Mouse (Mus musculus): ENCODE data around the gene Gp1ba. TPM values are rescaled to one million over a fixed set of nuclear protein-coding genes. Genes with fewer than 3 reads are reported as not detected.

Gp1ba gene
- polyA plus RNA-seq, 1 experiment from 2014 or later = 0.15 TPM

- peaks cover 13% of the 10 kb centered on the region for H3K4me1 ChIP-seq
- WGBS = 78% methylated on average over 4 of the region's 4 CpGs
- no peak for ATAC-seq (ENCODE audit: insufficient number of reproducible peaks, insufficient read depth, low FRiP score, low TSS enrichment)
- no peaks in the 10 kb centered on the region for H3K9me3 ChIP-seq
- H3K4me3 ChIP-seq = no peak overlapping the region
- H3K27ac ChIP-seq = no peak overlapping the region
- H3K27me3 ChIP-seq = peaks cover 4% of the 10 kb centered on the region; the same call in 1 of the 2 replicates
- no peak overlapping the region for H3K9ac ChIP-seq
- H3K36me3 ChIP-seq = peaks cover 80% of the 10 kb centered on the region
- no peak overlapping the region for H3K4me2 ChIP-seq (replicated peaks)
Observed at GRCm38 (mm10) chr11:70610752-70611151, 28.2 kb upstream of the Gp1ba start.

GRCm38 (mm10) chr11:70612505-70612904, 26.4 kb upstream of the Gp1ba start:
- ATAC-seq (ENCODE audit: insufficient number of reproducible peaks, insufficient read depth, low FRiP score, low TSS enrichment) = no peak
- Histone ChIP-seq H3K27me3 (peaks cover 12% of the 10 kb centered on the region; the same call in 1 of the 2 replicates), H3K4me1 (peaks cover 15% of the 10 kb centered on the region), H3K9ac (no peak overlapping the region), H3K27ac (no peak overlapping the region), H3K4me3 (no peak overlapping the region), H3K36me3 (peaks cover 63% of the 10 kb centered on the region), H3K4me2 (replicated peaks) (no peak overlapping the region), H3K9me3 (no peaks in the 10 kb centered on the region)
- WGBS = 76% methylated on average over 7 of the region's 7 CpGs

GRCm38 (mm10) chr11:70615074-70615473, 23.8 kb upstream of the Gp1ba start:
- Histone ChIP-seq H3K27me3 (peaks cover 12% of the 10 kb centered on the region; the same call in 1 of the 2 replicates), H3K4me2 (replicated peaks) (peak overlapping the region; percentile 62), H3K9me3 (no peaks in the 10 kb centered on the region), H3K36me3 (peaks cover 37% of the 10 kb centered on the region), H3K9ac (peak overlapping the region; percentile 43), H3K27ac (peak overlapping the region; percentile 50; the same call in 1 of the 2 replicates), H3K4me1 (peaks cover 15% of the 10 kb centered on the region), H3K4me3 (peak overlapping the region; percentile 28)
- 1% methylated on average over 17 of the region's 17 CpGs for WGBS
- peak; percentile 53; the same call in 1 of the 2 replicates for ATAC-seq (ENCODE audit: insufficient number of reproducible peaks, insufficient read depth, low FRiP score, low TSS enrichment)

GRCm38 (mm10) chr11:70615516-70616093, 23.3 kb upstream of the Gp1ba start, which contains the start of gene 4930544D05Rik:
Gene 4930544D05Rik (plus strand): TSS chr11:70615848.
- no peaks in the 10 kb centered on the region for H3K9me3 ChIP-seq
- no peak for ATAC-seq (ENCODE audit: insufficient number of reproducible peaks, insufficient read depth, low FRiP score, low TSS enrichment)
- 13% methylated on average over 21 of the region's 21 CpGs for WGBS
- peaks cover 12% of the 10 kb centered on the region; the same call in 1 of the 2 replicates for H3K27me3 ChIP-seq
- H3K9ac ChIP-seq = peak within 1 kb of the TSS; percentile 43
- H3K4me2 ChIP-seq (replicated peaks) = peak within 1 kb of the TSS; percentile 62
- peak within 1 kb of the TSS; percentile 28 for H3K4me3 ChIP-seq
- peak within 1 kb of the TSS; percentile 50; the same call in 1 of the 2 replicates for H3K27ac ChIP-seq
- H3K36me3 ChIP-seq = peaks cover 32% of the 10 kb centered on the region
- H3K4me1 ChIP-seq = peaks cover 15% of the 10 kb centered on the region

DNA sequence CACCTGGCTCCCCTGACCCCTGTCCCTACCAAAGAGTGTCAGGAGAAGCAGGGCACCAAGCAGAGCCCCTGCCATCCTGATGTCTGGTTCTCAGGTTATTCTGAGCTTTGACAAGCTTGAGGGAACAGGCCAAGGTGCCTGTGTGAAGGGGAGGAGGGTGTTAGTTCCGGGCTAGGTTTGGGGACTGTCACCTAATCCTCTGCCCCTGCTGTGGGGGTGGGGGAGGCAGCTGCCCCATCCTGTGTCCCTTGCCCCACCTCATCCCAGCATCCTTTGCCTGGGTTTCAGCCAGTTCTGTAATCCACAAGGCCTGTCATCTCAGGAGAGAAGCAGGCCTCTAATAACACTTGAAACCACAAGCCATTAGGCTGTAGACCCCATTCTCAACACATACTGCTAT, 19.8 kb upstream of the Gp1ba start, which contains the start of gene Chrne:
Gene Chrne (minus strand): TSS at position 116 of the 400 bp plus-strand sequence.
- peaks cover 12% of the 10 kb centered on the region; the same call in 1 of the 2 replicates for H3K27me3 ChIP-seq
- no peak within 1 kb of the TSS for H3K9ac ChIP-seq
- no peak within 1 kb of the TSS for H3K27ac ChIP-seq
- H3K4me2 ChIP-seq (replicated peaks) = no peak within 1 kb of the TSS
- no peaks in the 10 kb centered on the region for H3K9me3 ChIP-seq
- H3K4me3 ChIP-seq = no peak within 1 kb of the TSS
- ATAC-seq (ENCODE audit: insufficient number of reproducible peaks, insufficient read depth, low FRiP score, low TSS enrichment) = no peak
- no peaks in the 10 kb centered on the region for H3K36me3 ChIP-seq
- H3K4me1 ChIP-seq = peaks cover 15% of the 10 kb centered on the region
- 35% methylated on average over 1 of the region's 1 CpGs for WGBS

DNA sequence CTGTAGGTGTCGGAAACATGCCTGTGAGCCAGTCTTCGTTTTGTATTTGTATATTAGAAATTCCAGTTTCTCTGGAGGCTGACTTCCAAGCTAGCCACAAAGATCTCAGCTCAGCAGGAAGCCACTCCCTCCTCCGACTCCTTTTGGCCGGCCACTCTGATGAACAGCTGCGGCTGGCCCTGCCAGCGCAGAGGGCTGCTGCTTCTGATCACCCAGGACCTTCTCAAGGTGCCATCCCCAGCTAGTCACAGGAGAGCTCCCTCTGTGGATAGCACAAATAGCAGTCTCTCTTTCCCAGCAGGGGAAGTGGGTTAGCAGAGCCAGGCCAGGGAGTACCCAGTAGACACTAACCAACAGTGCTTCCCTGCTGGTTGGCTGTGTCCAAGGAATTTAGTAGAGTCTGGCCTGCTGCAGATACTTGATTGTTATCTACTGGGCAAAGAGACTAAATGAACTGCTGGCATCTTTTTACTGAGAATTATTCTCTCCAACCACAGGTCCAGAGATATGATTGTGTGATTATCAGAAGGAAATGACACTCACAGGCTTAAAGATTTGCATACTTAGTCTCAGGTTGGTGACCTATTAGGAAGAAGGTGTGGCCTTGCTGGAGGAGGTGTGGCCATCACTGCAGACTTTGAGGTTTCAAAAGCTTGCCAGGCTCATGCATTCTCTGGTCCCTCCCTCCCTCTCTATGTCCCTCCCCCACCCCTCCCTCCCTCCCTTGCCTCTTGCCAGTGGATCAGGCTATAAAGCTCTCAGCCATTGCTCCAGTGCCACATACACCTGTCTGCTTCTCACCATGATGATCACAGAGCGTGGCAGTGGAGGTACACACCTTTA, 16.7 kb upstream of the Gp1ba start:
- H3K9me3 ChIP-seq = no peaks in the 10 kb centered on the region
- no peaks in the 10 kb centered on the region for H3K4me1 ChIP-seq
- no peak overlapping the region for H3K4me2 ChIP-seq (replicated peaks)
- no peak for ATAC-seq (ENCODE audit: insufficient number of reproducible peaks, insufficient read depth, low FRiP score, low TSS enrichment)
- H3K9ac ChIP-seq = no peak overlapping the region
- H3K36me3 ChIP-seq = no peaks in the 10 kb centered on the region
- no peaks in the 10 kb centered on the region for H3K27me3 ChIP-seq
- no peak overlapping the region for H3K4me3 ChIP-seq
- H3K27ac ChIP-seq = no peak overlapping the region
- WGBS = 50% methylated on average over 7 of the region's 7 CpGs

- Histone ChIP-seq H3K27me3 (no peaks in the 10 kb centered on the region), H3K4me3 (no peak overlapping the region)
Observed at GRCm38 (mm10) chr11:70623053-70623742, 15.7 kb upstream of the Gp1ba start.

DNA sequence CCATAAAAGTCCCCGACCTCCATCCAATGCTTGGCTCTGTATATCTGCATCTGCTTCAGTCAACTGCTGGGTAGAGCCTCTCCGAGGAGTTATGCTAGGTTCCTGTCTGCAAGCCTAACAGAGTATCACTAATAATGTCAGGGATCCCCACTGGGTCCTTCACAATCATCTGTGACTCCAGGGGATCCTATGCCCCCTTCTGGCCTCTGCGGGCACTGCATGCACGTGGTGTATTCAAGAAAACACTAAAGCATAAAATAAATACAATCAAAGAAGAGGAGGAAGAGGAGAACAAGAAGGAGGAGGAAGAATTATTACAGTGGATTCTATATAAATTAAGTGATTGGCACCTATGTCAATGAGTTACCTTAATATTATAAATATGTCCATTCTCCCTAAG, 13.4 kb upstream of the Gp1ba start:
- Histone ChIP-seq H3K4me2 (replicated peaks) (no peak overlapping the region), H3K4me1 (no peaks in the 10 kb centered on the region), H3K36me3 (no peaks in the 10 kb centered on the region), H3K9ac (no peak overlapping the region), H3K27ac (no peak overlapping the region), H3K4me3 (no peak overlapping the region), H3K27me3 (no peaks in the 10 kb centered on the region), H3K9me3 (no peaks in the 10 kb centered on the region)
- WGBS = 49% methylated on average over 4 of the region's 4 CpGs
- ATAC-seq (ENCODE audit: insufficient number of reproducible peaks, insufficient read depth, low FRiP score, low TSS enrichment) = no peak

More at GRCm38 (mm10) chr11:70623053-70623742, 15.7 kb upstream of the Gp1ba start:
- no peak for ATAC-seq (ENCODE audit: insufficient number of reproducible peaks, insufficient read depth, low FRiP score, low TSS enrichment)
- Histone ChIP-seq H3K27ac (no peak overlapping the region), H3K36me3 (no peaks in the 10 kb centered on the region), H3K4me1 (no peaks in the 10 kb centered on the region), H3K9ac (no peak overlapping the region), H3K4me2 (replicated peaks) (no peak overlapping the region), H3K9me3 (no peaks in the 10 kb centered on the region)
- 85% methylated on average over 10 of the region's 10 CpGs for WGBS

GRCm38 (mm10) chr11:70626877-70627276, 12.0 kb upstream of the Gp1ba start:
- Histone ChIP-seq H3K4me3 (no peak overlapping the region), H3K4me1 (no peaks in the 10 kb centered on the region), H3K9me3 (no peaks in the 10 kb centered on the region), H3K27ac (no peak overlapping the region), H3K36me3 (no peaks in the 10 kb centered on the region), H3K4me2 (replicated peaks) (no peak overlapping the region), H3K9ac (no peak overlapping the region), H3K27me3 (no peaks in the 10 kb centered on the region)
- WGBS = 65% methylated on average over 4 of the region's 4 CpGs
- no peak for ATAC-seq (ENCODE audit: insufficient number of reproducible peaks, insufficient read depth, low FRiP score, low TSS enrichment)

DNA sequence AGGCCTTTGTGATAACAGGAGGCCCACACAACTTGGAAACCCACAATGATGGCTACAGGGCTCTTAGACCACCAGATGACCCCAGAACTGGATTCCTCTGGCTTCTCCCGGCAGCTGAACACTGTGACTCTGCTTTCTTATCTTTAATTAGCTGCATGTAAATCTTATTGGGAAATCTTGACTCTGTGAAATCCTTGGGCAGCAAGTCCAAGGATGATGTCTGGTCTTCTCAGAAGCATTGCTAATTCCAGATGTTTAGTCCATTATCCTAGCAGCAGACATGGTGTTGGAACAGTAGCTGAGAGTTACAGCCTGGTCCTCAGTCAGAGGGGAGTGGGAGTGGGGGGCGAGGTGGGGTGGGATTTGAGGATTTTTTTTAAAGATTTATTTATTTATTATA, 10.5 kb upstream of the Gp1ba start:
- no peak for ATAC-seq (ENCODE audit: insufficient number of reproducible peaks, insufficient read depth, low FRiP score, low TSS enrichment)
- no peaks in the 10 kb centered on the region for H3K36me3 ChIP-seq
- H3K4me3 ChIP-seq = no peak overlapping the region
- H3K27me3 ChIP-seq = no peaks in the 10 kb centered on the region
- no peaks in the 10 kb centered on the region for H3K4me1 ChIP-seq
- no peak overlapping the region for H3K4me2 ChIP-seq (replicated peaks)
- WGBS = 74% methylated on average over 2 of the region's 2 CpGs
- no peak overlapping the region for H3K27ac ChIP-seq
- no peaks in the 10 kb centered on the region for H3K9me3 ChIP-seq
- H3K9ac ChIP-seq = no peak overlapping the region

- H3K4me3 ChIP-seq = no peak overlapping the region
- no peak overlapping the region for H3K27ac ChIP-seq
- H3K4me2 ChIP-seq (replicated peaks) = no peak overlapping the region
- no peaks in the 10 kb centered on the region for H3K36me3 ChIP-seq
- H3K9me3 ChIP-seq = no peaks in the 10 kb centered on the region
- 60% methylated on average over 5 of the region's 5 CpGs for WGBS
- H3K9ac ChIP-seq = no peak overlapping the region
- H3K27me3 ChIP-seq = no peaks in the 10 kb centered on the region
- no peak for ATAC-seq (ENCODE audit: insufficient number of reproducible peaks, insufficient read depth, low FRiP score, low TSS enrichment)
- no peaks in the 10 kb centered on the region for H3K4me1 ChIP-seq
Observed at GRCm38 (mm10) chr11:70629557-70629956, 9.4 kb upstream of the Gp1ba start.
